Mouse (Mus musculus): Measurements from ENCODE around the gene Hoxc9. TPM values are rescaled to one million over a fixed set of nuclear protein-coding genes. Genes with fewer than 3 reads are reported as not detected.

Gene Hoxc9
- polyA plus RNA-seq, 1 experiment, result not detected

- no peak overlapping the region for H3K27ac ChIP-seq (ENCODE audit: insufficient read depth, low read depth, low read length)
- no peak overlapping the region for H3K4me3 ChIP-seq (ENCODE audit: insufficient read depth, low read length)
- no peaks in the 10 kb centered on the region for H3K4me1 ChIP-seq (ENCODE audit: control insufficient read depth, insufficient read depth, low read length)
- no peak for TF ChIP-seq CTCF (IDR thresholded peaks at IDR 0.05; ENCODE audit: low read depth, low read length)
- TF ChIP-seq POLR2A (IDR thresholded peaks at IDR 0.05; ENCODE audit: borderline replicate concordance, low read depth, low read length), result no peak
These were observed 21.2 kb upstream of the Hoxc9 start for GRCm38 (mm10) chr15:102955007-102955382.

GRCm38 (mm10) chr15:102955833-102956640 is 20.2 kb upstream of the Hoxc9 start:
- Histone ChIP-seq H3K27ac (ENCODE audit: insufficient read depth, low read depth, low read length) (no peak overlapping the region), H3K4me3 (ENCODE audit: insufficient read depth, low read length) (no peak overlapping the region), H3K4me1 (ENCODE audit: control insufficient read depth, insufficient read depth, low read length) (no peaks in the 10 kb centered on the region)
- no peak for TF ChIP-seq POLR2A (IDR thresholded peaks at IDR 0.05; ENCODE audit: borderline replicate concordance, low read depth, low read length)
- no peak for TF ChIP-seq CTCF (IDR thresholded peaks at IDR 0.05; ENCODE audit: low read depth, low read length)

GRCm38 (mm10) chr15:102956906-102957305 is 19.3 kb upstream of the Hoxc9 start:
- no peaks in the 10 kb centered on the region for H3K4me1 ChIP-seq (ENCODE audit: control insufficient read depth, insufficient read depth, low read length)

GRCm38 (mm10) chr15:102959663-102960191 is 16.5 kb upstream of the Hoxc9 start:
- Histone ChIP-seq H3K27ac (ENCODE audit: insufficient read depth, low read depth, low read length) (no peak overlapping the region), H3K4me3 (ENCODE audit: insufficient read depth, low read length) (no peak overlapping the region), H3K4me1 (ENCODE audit: control insufficient read depth, insufficient read depth, low read length) (peaks cover 6% of the 10 kb centered on the region; the same call in 1 of the 2 replicates)
- TF ChIP-seq POLR2A (IDR thresholded peaks at IDR 0.05; ENCODE audit: borderline replicate concordance, low read depth, low read length) (no peak), CTCF (IDR thresholded peaks at IDR 0.05; ENCODE audit: low read depth, low read length) (no peak)

More at GRCm38 (mm10) chr15:102956906-102957305, 19.3 kb upstream of the Hoxc9 start:
- H3K27ac ChIP-seq (ENCODE audit: insufficient read depth, low read depth, low read length), result no peak overlapping the region
- TF ChIP-seq POLR2A (IDR thresholded peaks at IDR 0.05; ENCODE audit: borderline replicate concordance, low read depth, low read length) (no peak), CTCF (IDR thresholded peaks at IDR 0.05; ENCODE audit: low read depth, low read length) (no peak)
- no peak overlapping the region for H3K4me3 ChIP-seq (ENCODE audit: insufficient read depth, low read length)

GRCm38 (mm10) chr15:102961728-102962127 is 14.5 kb upstream of the Hoxc9 start:
- Histone ChIP-seq H3K4me3 (ENCODE audit: insufficient read depth, low read length) (no peak overlapping the region), H3K27ac (ENCODE audit: insufficient read depth, low read depth, low read length) (no peak overlapping the region), H3K4me1 (ENCODE audit: control insufficient read depth, insufficient read depth, low read length) (peaks cover 6% of the 10 kb centered on the region; the same call in 1 of the 2 replicates)
- no peak for TF ChIP-seq POLR2A (IDR thresholded peaks at IDR 0.05; ENCODE audit: borderline replicate concordance, low read depth, low read length)
- TF ChIP-seq CTCF (IDR thresholded peaks at IDR 0.05; ENCODE audit: low read depth, low read length), result no peak

- Histone ChIP-seq H3K4me1 (ENCODE audit: control insufficient read depth, insufficient read depth, low read length) (peaks cover 6% of the 10 kb centered on the region; the same call in 1 of the 2 replicates), H3K27ac (ENCODE audit: insufficient read depth, low read depth, low read length) (no peak overlapping the region), H3K4me3 (ENCODE audit: insufficient read depth, low read length) (no peak overlapping the region)
- TF ChIP-seq POLR2A (IDR thresholded peaks at IDR 0.05; ENCODE audit: borderline replicate concordance, low read depth, low read length), result no peak
- TF ChIP-seq CTCF (IDR thresholded peaks at IDR 0.05; ENCODE audit: low read depth, low read length), result no peak
These were observed 13.7 kb upstream of the Hoxc9 start for GRCm38 (mm10) chr15:102962492-102962891.

GRCm38 (mm10) chr15:102963259-102963658 is 13.0 kb upstream of the Hoxc9 start:
- Histone ChIP-seq H3K4me3 (ENCODE audit: insufficient read depth, low read length) (no peak overlapping the region), H3K27ac (ENCODE audit: insufficient read depth, low read depth, low read length) (no peak overlapping the region), H3K4me1 (ENCODE audit: control insufficient read depth, insufficient read depth, low read length) (peaks cover 6% of the 10 kb centered on the region; the same call in 1 of the 2 replicates)
- TF ChIP-seq CTCF (IDR thresholded peaks at IDR 0.05; ENCODE audit: low read depth, low read length), result no peak
- no peak for TF ChIP-seq POLR2A (IDR thresholded peaks at IDR 0.05; ENCODE audit: borderline replicate concordance, low read depth, low read length)

- TF ChIP-seq CTCF (IDR thresholded peaks at IDR 0.05; ENCODE audit: low read depth, low read length) (no peak), POLR2A (IDR thresholded peaks at IDR 0.05; ENCODE audit: borderline replicate concordance, low read depth, low read length) (no peak)
- Histone ChIP-seq H3K4me3 (ENCODE audit: insufficient read depth, low read length) (peak overlapping the region; percentile 18; the same call in 1 of the 2 replicates), H3K27ac (ENCODE audit: insufficient read depth, low read depth, low read length) (no peak overlapping the region), H3K4me1 (ENCODE audit: control insufficient read depth, insufficient read depth, low read length) (peaks cover 6% of the 10 kb centered on the region; the same call in 1 of the 2 replicates)
These were observed 12.3 kb upstream of the Hoxc9 start for GRCm38 (mm10) chr15:102963671-102964640.

Data from bone marrow macrophage, adult 2 months (primary cell).